Mouse (Mus musculus) ES-Bruce4 (cell line): ENCODE measurements around the gene Vamp4. TPM values are rescaled to one million over a fixed set of nuclear protein-coding genes. Genes with fewer than 3 reads are reported as not detected.

Experiments used
- H3K27ac ChIP-seq: 2 replicates; pipeline ENCODE4 v1.5.1; 2012; ENCODE audit warnings: low read length, inconsistent platforms; ENCODE audit not compliant: insufficient read depth
- H3K27me3 ChIP-seq: 2 replicates; pipeline ENCODE4 v1.6.1; 2012; ENCODE audit warnings: mild to moderate bottlenecking, low read length, inconsistent platforms; ENCODE audit not compliant: control insufficient read depth, poor library complexity, insufficient read depth, severe bottlenecking
- H3K36me3 ChIP-seq: 2 replicates; pipeline ENCODE4 v1.6.1; 2012; ENCODE audit warnings: inconsistent platforms, mild to moderate bottlenecking, low read length, moderate library complexity; ENCODE audit not compliant: control insufficient read depth, poor library complexity, insufficient read depth, severe bottlenecking
- H3K4me1 ChIP-seq: one replicate; pipeline ENCODE4 v1.8.1; 2011; ENCODE audit warnings: low read length; ENCODE audit not compliant: control insufficient read depth, insufficient read depth
- H3K4me3 ChIP-seq: 2 replicates; pipeline ENCODE4 v1.5.1; 2011; ENCODE audit warnings: low read depth, mild to moderate bottlenecking, low read length
- H3K9ac ChIP-seq: 2 replicates; pipeline ENCODE4 v1.6.1; 2012; ENCODE audit warnings: low read depth, mild to moderate bottlenecking, inconsistent platforms; ENCODE audit not compliant: poor library complexity, severe bottlenecking
- H3K9me3 ChIP-seq: replicated peaks from 2 replicates; pipeline ENCODE4 v1.6.1; 2012; ENCODE audit warnings: mild to moderate bottlenecking, low read length, inconsistent platforms; ENCODE audit not compliant: control insufficient read depth, poor library complexity, insufficient read depth, severe bottlenecking
- CTCF ChIP-seq: IDR thresholded peaks from one replicate; pipeline ENCODE4 v1.8.1; 2011; ENCODE audit warnings: low read depth, low read length
- EP300 ChIP-seq: IDR thresholded peaks from 2 replicates; pipeline ENCODE4 v1.6.1; 2011; ENCODE audit warnings: low read depth, low read length; ENCODE audit not compliant: insufficient read depth
- POLR2A ChIP-seq: IDR thresholded peaks from one replicate; pipeline ENCODE4 v1.8.1; 2011; ENCODE audit warnings: low read length; ENCODE audit not compliant: insufficient read depth
- polyA plus RNA-seq: library from polyadenylated mRNA; stranded (reverse); fragments of >200 nt; gene quantifications from 2 replicates; pipeline ENCODE4 v1.2.4, GENCODE M21; 2011; ENCODE audit warnings: low read depth; ENCODE audit not compliant: missing spikeins, insufficient read depth, insufficient read length

Vamp4 gene
- polyA plus RNA-seq, 1 experiment: 31.1 TPM

DNA sequence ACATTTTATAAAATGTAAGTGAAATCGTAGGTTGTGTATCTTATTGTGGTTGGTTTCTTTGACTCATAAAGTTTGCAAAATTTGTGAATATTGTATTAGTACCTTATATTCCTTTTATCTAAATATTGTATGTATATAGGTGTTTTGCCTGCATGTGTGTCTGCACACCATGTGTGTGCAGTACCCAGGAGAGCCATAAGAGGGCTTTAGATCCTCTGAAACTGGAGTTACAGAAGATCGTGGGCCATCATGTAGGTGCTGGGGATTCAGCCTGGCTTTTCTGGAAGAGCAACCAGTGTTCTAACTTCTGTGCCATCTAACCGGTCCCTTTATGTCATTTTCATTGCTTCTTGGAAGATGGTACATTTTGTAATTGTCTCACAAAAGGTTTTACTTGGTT lies 4.8 kb downstream of the Vamp4 start:
- Histone ChIP-seq H3K4me3 (no peak overlapping the region), H3K27ac (no peak overlapping the region), H3K4me1 (no peaks in the 10 kb centered on the region), H3K36me3 (no peaks in the 10 kb centered on the region; the same call in 1 of the 2 replicates), H3K9ac (no peak overlapping the region), H3K27me3 (no peaks in the 10 kb centered on the region), H3K9me3 (peaks cover 3% of the 10 kb centered on the region; the same call in 1 of the 2 replicates)
- TF ChIP-seq CTCF (no peak), EP300 (no peak), POLR2A (no peak)

- no peak for TF ChIP-seq CTCF
- TF ChIP-seq EP300: no peak
- TF ChIP-seq POLR2A: no peak
- H3K36me3 ChIP-seq: no peaks in the 10 kb centered on the region
- no peak overlapping the region for H3K27ac ChIP-seq
- no peak overlapping the region for H3K4me3 ChIP-seq
- H3K9me3 ChIP-seq: no peaks in the 10 kb centered on the region
- H3K27me3 ChIP-seq: no peaks in the 10 kb centered on the region
- H3K9ac ChIP-seq: no peak overlapping the region
- H3K4me1 ChIP-seq: no peaks in the 10 kb centered on the region
These were observed 12.6 kb downstream of the Vamp4 start for GRCm38 (mm10) chr1:162582884-162583283.

GRCm38 (mm10) chr1:162586282-162586681 lies 16.0 kb downstream of the Vamp4 start:
- Histone ChIP-seq H3K9ac (no peak overlapping the region), H3K27ac (no peak overlapping the region), H3K27me3 (no peaks in the 10 kb centered on the region), H3K4me1 (peaks cover 2% of the 10 kb centered on the region), H3K36me3 (no peaks in the 10 kb centered on the region), H3K4me3 (no peak overlapping the region), H3K9me3 (no peaks in the 10 kb centered on the region)
- TF ChIP-seq EP300: no peak
- no peak for TF ChIP-seq CTCF
- TF ChIP-seq POLR2A: no peak

GRCm38 (mm10) chr1:162588606-162589005 lies 18.3 kb downstream of the Vamp4 start:
- Histone ChIP-seq H3K36me3 (no peaks in the 10 kb centered on the region), H3K4me3 (no peak overlapping the region), H3K27ac (no peak overlapping the region), H3K27me3 (no peaks in the 10 kb centered on the region), H3K9ac (no peak overlapping the region), H3K4me1 (peaks cover 2% of the 10 kb centered on the region), H3K9me3 (no peaks in the 10 kb centered on the region)
- TF ChIP-seq POLR2A (no peak), CTCF (no peak), EP300 (no peak)

- no peaks in the 10 kb centered on the region for H3K27me3 ChIP-seq
- no peak overlapping the region for H3K9ac ChIP-seq
- H3K9me3 ChIP-seq: no peaks in the 10 kb centered on the region
- no peak overlapping the region for H3K4me3 ChIP-seq
- no peak for TF ChIP-seq EP300
- TF ChIP-seq CTCF: no peak
- TF ChIP-seq POLR2A: no peak
- H3K27ac ChIP-seq: no peak overlapping the region
- H3K4me1 ChIP-seq: peaks cover 2% of the 10 kb centered on the region
- no peaks in the 10 kb centered on the region for H3K36me3 ChIP-seq
These were observed 19.1 kb downstream of the Vamp4 start for GRCm38 (mm10) chr1:162589443-162589842.

GRCm38 (mm10) chr1:162590415-162590997 lies 20.2 kb downstream of the Vamp4 start:
- no peak overlapping the region for H3K27ac ChIP-seq
- H3K4me3 ChIP-seq: no peak overlapping the region
- TF ChIP-seq EP300 (no peak), POLR2A (no peak), CTCF (no peak)
- no peaks in the 10 kb centered on the region for H3K27me3 ChIP-seq
- no peaks in the 10 kb centered on the region for H3K9me3 ChIP-seq
- H3K36me3 ChIP-seq: no peaks in the 10 kb centered on the region
- H3K4me1 ChIP-seq: peaks cover 2% of the 10 kb centered on the region
- no peak overlapping the region for H3K9ac ChIP-seq
